Mouse (Mus musculus) embryo, embryonic 11.5 days (tissue): ENCODE measurements around the gene Tmem217.

Source experiments
- DNase-seq: peaks from one replicate; pipeline ENCODE4 v3.0.0-alpha.2; 2012; ENCODE audit warnings: low read depth, low spot score

The Tmem217 gene

DNA sequence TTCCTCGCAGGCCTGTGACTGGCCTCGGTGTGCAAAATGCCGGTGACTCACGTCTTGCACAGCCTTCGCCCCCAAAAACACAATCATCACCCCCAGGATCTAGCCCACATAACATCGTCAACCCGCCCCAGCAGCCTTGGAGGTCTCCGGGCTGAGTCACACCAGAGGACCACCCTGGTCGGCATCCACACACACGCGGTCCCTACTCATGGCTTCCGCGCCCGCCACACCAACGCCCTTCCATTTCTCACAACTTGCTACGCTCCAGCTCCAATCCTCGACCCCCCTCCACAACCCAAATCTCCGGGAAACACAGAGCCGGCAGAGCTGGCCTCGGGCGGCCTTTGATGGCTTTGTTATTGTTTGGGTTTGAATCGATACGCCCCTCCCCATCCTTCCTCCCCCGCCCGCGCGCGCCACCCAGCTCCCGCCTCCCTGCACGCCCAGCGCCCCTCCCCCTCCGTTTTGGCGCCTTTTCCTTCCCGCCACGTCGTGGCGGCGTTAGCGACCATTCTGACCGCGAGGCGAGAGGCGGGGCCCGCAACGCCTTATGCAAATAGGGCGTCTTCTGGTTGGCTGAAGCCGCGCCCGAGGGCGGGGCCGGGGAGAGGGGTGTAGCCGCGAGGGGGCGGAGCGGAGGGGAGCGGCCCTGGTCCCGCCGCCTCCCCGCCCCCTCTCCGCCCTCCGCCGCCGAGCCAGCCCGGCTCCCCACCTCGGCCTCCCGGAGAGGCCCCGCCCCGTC lies 62.0 kb downstream of the Tmem217 start:
- peak; percentile 100 for DNase-seq

GRCm38 (mm10) chr17:29488978-29489970 lies 62.9 kb downstream of the Tmem217 start:
- DNase-seq, result no peak

DNA sequence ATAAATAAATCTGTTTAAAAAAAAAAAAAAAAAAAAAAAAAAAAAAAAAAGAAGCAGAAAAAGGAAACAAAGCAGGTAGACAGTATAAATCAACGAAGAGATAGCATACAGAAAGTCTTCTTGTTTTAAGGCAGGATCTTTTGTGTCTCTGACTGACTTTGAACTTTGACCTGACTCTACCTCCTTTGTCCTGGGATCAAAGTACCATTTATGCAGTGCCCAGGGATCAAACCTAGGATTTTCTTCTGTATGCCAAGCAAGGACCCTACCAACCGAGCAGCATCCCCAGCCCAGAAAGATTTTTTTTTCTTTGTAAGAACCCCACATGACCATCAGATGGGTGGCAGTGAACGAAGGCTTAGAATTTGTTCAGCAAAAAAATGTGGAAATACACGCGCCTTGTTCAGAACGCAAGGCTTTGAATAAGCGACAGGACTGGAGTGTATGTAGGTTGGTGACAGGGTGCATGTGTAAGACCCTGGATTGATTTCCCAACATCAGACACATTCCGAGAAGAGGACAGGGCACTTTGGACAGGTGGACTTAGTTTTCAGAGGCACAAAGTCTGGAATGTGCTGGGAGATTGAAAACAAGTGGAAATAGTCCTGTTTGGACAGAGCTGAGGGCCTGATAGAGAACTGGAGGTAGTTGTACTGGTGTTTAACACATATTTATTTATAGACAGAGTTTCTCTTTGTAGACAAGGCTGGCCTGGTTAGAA lies 63.8 kb downstream of the Tmem217 start:
- DNase-seq, result no peak

GRCm38 (mm10) chr17:29485336-29486233 lies 66.6 kb downstream of the Tmem217 start:
- DNase-seq, result no peak

DNA sequence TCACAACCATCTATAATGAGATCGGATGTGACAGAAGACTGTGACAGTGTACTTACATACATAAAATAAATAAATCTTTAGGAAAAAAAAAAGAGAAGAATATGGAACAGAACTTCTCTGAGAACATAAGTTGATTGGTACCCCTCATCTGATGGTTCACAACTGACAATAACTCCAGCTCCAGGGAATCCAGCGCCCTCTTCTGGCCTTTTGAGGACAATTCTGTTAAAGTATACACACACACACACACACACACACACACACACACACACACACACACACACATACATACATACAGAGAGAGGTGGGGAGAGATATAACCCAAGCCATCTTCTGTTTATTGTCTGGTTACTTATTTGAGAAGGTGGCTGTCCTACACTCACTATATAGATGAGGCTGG lies 67.8 kb downstream of the Tmem217 start:
- no peak for DNase-seq

GRCm38 (mm10) chr17:29483282-29483681 lies 68.9 kb downstream of the Tmem217 start:
- DNase-seq, result no peak

DNA sequence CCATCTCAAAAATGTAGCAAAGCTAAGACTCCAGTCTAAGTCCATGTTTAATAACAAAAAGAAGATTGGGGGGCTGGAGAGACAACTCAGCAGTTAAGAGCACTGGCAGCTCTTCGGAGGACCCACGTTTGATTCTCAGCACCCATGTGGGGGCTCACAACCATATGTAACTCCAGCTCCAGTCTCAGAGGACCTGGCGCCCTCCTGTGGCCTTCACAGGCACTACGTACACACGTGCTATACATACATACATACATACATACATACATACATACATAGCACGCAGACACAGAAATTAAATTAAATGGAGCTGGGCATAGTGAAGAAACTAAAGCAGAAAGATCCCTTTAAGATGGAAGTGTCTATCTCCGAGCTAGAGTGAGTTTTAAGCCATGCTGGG lies 69.6 kb downstream of the Tmem217 start:
- no peak for DNase-seq

DNA sequence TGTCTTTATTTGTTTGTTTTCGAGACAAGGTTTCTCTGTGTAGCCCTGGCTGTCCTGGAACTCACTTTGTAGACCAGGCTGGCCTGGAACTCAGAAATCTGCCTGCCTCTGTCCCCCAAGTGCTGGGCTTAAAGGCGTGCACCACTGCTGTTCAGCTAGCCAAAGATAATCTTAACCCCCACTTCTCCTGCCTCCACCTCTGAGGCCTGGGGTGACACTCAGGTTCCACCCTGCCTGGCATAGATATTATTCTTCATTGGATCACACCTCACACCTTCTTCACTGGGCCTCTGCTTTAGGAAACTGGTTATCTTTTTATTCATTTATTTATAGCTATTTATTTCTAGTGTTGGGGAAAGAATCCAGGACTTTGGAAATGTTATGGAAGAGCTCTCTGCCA lies 71.9 kb downstream of the Tmem217 start:
- DNase-seq, result no peak

DNA sequence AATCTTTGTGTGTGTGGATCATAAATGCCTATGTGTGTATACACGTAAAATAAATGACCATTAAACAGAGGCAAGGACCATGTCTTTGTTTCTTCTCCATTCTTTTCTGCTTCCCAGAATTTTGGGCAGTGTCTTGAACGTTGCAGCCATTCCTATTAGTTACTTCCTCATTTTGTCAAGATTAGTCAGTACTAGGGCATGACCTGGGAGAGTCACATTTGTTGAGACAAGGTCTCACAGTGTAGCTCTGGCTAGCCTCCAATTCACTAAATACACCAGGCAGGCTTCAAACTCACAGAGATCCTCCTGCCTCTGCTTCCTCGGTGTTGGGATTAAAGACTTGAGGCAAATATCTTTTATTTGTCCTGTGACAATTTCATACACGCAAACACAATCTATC lies 73.9 kb downstream of the Tmem217 start:
- no peak for DNase-seq

DNA sequence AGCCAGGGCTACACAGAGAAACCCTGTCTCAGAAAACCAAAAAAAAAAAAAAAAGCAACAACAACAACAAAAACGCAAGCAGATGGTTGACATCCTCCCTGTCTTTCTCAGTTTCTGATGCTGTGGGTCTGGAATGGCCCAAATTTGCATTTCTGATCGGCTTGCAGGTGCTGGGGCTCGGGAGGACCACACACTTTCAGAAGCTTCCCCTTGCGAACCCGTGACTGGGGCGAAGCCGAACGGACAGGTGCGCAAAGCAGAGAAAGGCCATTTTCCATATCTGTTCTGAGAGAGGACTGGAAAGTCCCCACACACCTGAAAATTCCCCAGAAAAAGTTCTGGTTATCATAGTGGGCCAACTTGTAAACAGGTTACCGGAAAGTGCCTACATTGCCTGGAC lies 74.8 kb downstream of the Tmem217 start:
- no peak for DNase-seq

DNA sequence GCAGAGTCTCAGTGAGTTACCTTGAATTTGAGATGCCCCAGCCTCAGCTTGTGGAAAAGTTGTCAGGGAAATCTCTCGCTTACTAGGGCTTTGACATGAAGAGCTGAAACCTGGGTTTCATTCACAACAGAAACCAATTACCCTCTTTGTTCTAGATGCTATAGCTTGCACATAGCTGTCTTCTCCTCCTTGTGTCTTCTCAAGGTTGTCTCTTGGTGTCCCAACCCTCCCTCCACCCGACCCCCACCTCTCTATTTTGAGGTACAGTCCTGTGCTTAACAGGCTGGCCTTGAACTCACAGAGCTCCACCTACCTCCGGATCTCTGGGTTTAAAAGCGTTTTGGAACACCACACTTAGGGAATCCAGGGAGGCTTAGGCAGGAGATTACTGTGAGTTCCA lies 75.7 kb downstream of the Tmem217 start:
- DNase-seq, result no peak
